Mouse (Mus musculus) lung, adult 2 months (tissue): ENCODE data around the gene Opcml.

Source experiments
- CTCF ChIP-seq: fragments of 200-500 bp; IDR thresholded peaks from 2 replicates; pipeline ENCODE4 v1.5.1; 2011; ENCODE audit warnings: mild to moderate bottlenecking, low read length, control low read depth; ENCODE audit not compliant: insufficient read depth
- POLR2A ChIP-seq: fragments of 200-500 bp; IDR thresholded peaks from 2 replicates; pipeline ENCODE4 v1.6.1; 2011; ENCODE audit warnings: low read depth, mild to moderate bottlenecking, control low read depth, low read length, borderline replicate concordance; ENCODE audit errors: extremely low read depth

DNA sequence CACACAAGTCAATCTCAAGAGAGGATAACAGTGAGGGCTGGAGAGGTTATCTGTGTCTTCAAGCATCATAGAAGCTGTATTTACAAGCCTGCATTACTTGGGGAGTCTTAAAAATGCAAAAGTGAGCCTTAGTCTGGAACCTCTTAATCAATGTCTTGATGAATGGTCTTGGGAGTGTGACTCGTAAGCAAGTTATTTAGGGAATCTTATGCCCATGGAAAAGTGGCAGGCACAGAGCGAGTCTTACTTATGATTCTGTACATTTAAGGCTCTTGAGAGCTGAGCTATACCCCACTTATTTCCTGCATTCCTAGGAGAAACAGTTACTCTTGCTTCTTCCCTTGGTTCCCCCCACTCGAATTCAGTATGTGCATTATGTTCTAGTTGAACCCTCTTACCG, 1119.2 kb downstream of the Opcml start:
- TF ChIP-seq POLR2A (no peak), CTCF (no peak)
